Mouse (Mus musculus) left cerebral cortex, adult 2 months (tissue): ENCODE measurements around the gene Scaf11. TPM values are rescaled to one million over a fixed set of nuclear protein-coding genes. Genes with fewer than 3 reads are reported as not detected.
"Not testable (repeated sequence)": the region's sequence is repeated elsewhere in the genome, so short reads cannot be mapped to it uniquely, and the experiment has no call there.

Source experiments
- DNase-seq, 2 experiments: peaks; one replicate each; pipeline ENCODE4 v3.0.0; 2021 to 2022; ENCODE audit warnings: low spot score in 2 of 2, mixed read lengths in 1 of 2; ENCODE audit errors: extremely low spot score in 1 of 2
- H3K27ac ChIP-seq: fragments of 200-600 bp; 2 replicates; pipeline ENCODE4 v1.8.1; 2022
- H3K4me3 ChIP-seq: fragments of 200-600 bp; 2 replicates; pipeline ENCODE4 v1.8.1; 2022
- CTCF ChIP-seq: fragments of 200-600 bp; IDR thresholded peaks from 2 replicates; pipeline ENCODE4 v1.8.1; 2022; ENCODE audit warnings: antibody characterized with exemption, mild to moderate bottlenecking, moderate library complexity
- intact Hi-C: fragments of 180-260 bp; cut with DNase I; formaldehyde crosslinking; loops from one replicate; pipeline ENCODE4 v1.15.1; 2025
- long read RNA-seq, 2 experiments: library from polyadenylated mRNA; stranded (forward); transcript quantifications; one replicate each; pipeline ENCODE4 v2.0.0; 2021; ENCODE audit warnings: borderline mapping rate in 2 of 2
- total RNA-seq, 2 experiments: library from RNA; stranded (reverse); gene quantifications; 2 replicates each; pipeline ENCODE4 v1.2.3; 2021

The Scaf11 gene
- 10 to 100 TPM; 50.7 to 54.5 TPM for total RNA-seq
- long read RNA-seq, experiment 1, full-length matches to known transcripts, result 3 of 10 reads
- long read RNA-seq, experiment 1, partial matches to known transcripts, result 0 of 10 reads
- long read RNA-seq, experiment 1, other reads (novel, unspliced or antisense), result 7 of 10 reads
- long read RNA-seq, experiment 2, full-length matches to known transcripts, result 6 of 20 reads
- long read RNA-seq, experiment 2, partial matches to known transcripts, result 1 of 20 reads
- long read RNA-seq, experiment 2, other reads (novel, unspliced or antisense), result 13 of 20 reads

- Histone ChIP-seq H3K4me3 (peak within 1 kb of the TSS; percentile 71), H3K27ac (peak within 1 kb of the TSS; percentile 97)
- peak; percentile 89 for TF ChIP-seq CTCF
- intact Hi-C loops, result loop anchor here (2.0 kb wide), 1 partner anchor 174 kb away; the partner anchor contains the start of gene Arid2
- peak; percentile 94 to 96 for DNase-seq
Observed at GRCm38 (mm10) chr15:96460730-96461540, at the start of gene Scaf11. Gene Scaf11, minus strand, starts transcription at chr15:96460843.

- intact Hi-C loops, result no loop called here
- Histone ChIP-seq H3K27ac (no peak overlapping the region), H3K4me3 (no peak overlapping the region)
- TF ChIP-seq CTCF, result peak; percentile 86
- DNase-seq, result peak; percentile 47 to 50
Observed at GRCm38 (mm10) chr15:96507097-96507840, 46.6 kb upstream of the Scaf11 start.

- intact Hi-C loops, result no loop called here
- TF ChIP-seq CTCF, result no peak
- no peak overlapping the region for H3K4me3 ChIP-seq
- H3K27ac ChIP-seq, result no peak overlapping the region
- no peak for DNase-seq
Observed at GRCm38 (mm10) chr15:96497646-96498045, 37.0 kb upstream of the Scaf11 start.

- no peak for TF ChIP-seq CTCF
- intact Hi-C loops, result no loop called here
- DNase-seq, result no peak
- no peak overlapping the region for H3K4me3 ChIP-seq
- H3K27ac ChIP-seq, result no peak overlapping the region
Observed at GRCm38 (mm10) chr15:96494279-96494678, 33.6 kb upstream of the Scaf11 start.

GRCm38 (mm10) chr15:96493573-96493972 is 32.9 kb upstream of the Scaf11 start:
- DNase-seq, result no peak
- Histone ChIP-seq H3K27ac (no peak overlapping the region), H3K4me3 (no peak overlapping the region)
- intact Hi-C loops, result no loop called here
- no peak for TF ChIP-seq CTCF

GRCm38 (mm10) chr15:96492919-96493318 is 32.3 kb upstream of the Scaf11 start:
- H3K27ac ChIP-seq, intact Hi-C loops, H3K4me3 ChIP-seq, DNase-seq: not testable (repeated sequence)

GRCm38 (mm10) chr15:96491861-96492641 is 31.4 kb upstream of the Scaf11 start:
- intact Hi-C loops, result no loop called here
- no peak overlapping the region for H3K4me3 ChIP-seq
- no peak overlapping the region for H3K27ac ChIP-seq
- no peak for DNase-seq
- no peak for TF ChIP-seq CTCF

GRCm38 (mm10) chr15:96491421-96491820 is 30.8 kb upstream of the Scaf11 start:
- intact Hi-C loops, result no loop called here
- H3K27ac ChIP-seq, result no peak overlapping the region
- no peak for DNase-seq
- no peak for TF ChIP-seq CTCF
- no peak overlapping the region for H3K4me3 ChIP-seq

GRCm38 (mm10) chr15:96490123-96490522 is 29.5 kb upstream of the Scaf11 start:
- intact Hi-C loops, result no loop called here
- no peak for TF ChIP-seq CTCF
- DNase-seq, result no peak
- Histone ChIP-seq H3K4me3 (no peak overlapping the region), H3K27ac (no peak overlapping the region)

GRCm38 (mm10) chr15:96488941-96489786 is 28.5 kb upstream of the Scaf11 start:
- intact Hi-C loops, result no loop called here
- no peak overlapping the region for H3K4me3 ChIP-seq
- TF ChIP-seq CTCF, result peak; percentile 49
- no peak overlapping the region for H3K27ac ChIP-seq
- no peak for DNase-seq
